Mouse (Mus musculus): ENCODE measurements around the gene Spata17.

DNA sequence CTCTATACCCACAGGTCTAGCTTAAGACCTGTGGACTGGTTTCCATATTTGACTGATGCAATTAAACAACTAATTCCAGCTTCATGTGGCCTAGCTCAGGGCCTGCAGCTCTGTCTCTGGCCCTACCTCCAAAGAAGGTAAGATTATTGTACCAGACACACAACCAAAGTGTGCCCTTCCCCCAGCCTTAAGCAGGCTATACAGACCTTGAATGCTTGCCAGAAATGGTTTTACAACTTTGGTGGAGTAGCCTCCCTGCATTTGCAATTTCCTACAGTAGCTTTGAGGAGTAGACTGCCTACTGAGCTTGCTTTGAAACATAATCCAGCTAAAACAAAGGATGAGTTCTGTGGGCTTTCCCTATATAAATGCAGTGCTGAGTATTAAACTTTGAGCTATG, 51.7 kb downstream of the Spata17 start:
- TF ChIP-seq GATA1 (IDR thresholded peaks at IDR 0.05; ENCODE audit: borderline replicate concordance, low read length) (no peak), FLI1 (IDR thresholded peaks at IDR 0.05; ENCODE audit: low read length) (no peak)

Data from megakaryocyte, embryonic 14.5 days (primary cell).